Mouse (Mus musculus) intestine, embryonic 15.5 days (tissue): ENCODE measurements around the gene Adam15. TPM values are rescaled to one million over a fixed set of nuclear protein-coding genes. Genes with fewer than 3 reads are reported as not detected.

ENCODE experiments used
- ATAC-seq: fragments of 200-750 bp; cut with Nextera tagmentation; 2 replicates; pipeline ENCODE4 v1.8.0; 2017; ENCODE audit warnings: moderate TSS enrichment, moderate library complexity
- H3K27ac ChIP-seq: fragments of 300-500 bp; sonication (generic); 2 replicates; pipeline ENCODE4 v1.5.1; 2015; ENCODE audit warnings: mild to moderate bottlenecking, inconsistent platforms
- H3K27me3 ChIP-seq: fragments of 300-500 bp; sonication (generic); replicated peaks from 2 replicates; pipeline ENCODE4 v1.6.1; 2015; ENCODE audit warnings: inconsistent platforms
- H3K36me3 ChIP-seq: fragments of 300-500 bp; sonication (generic); 2 replicates; pipeline ENCODE4 v1.6.1; 2015; ENCODE audit warnings: inconsistent platforms
- H3K4me1 ChIP-seq: fragments of 300-500 bp; sonication (generic); replicated peaks from 2 replicates; pipeline ENCODE4 v1.6.1; 2015; ENCODE audit warnings: inconsistent platforms
- H3K4me2 ChIP-seq: fragments of 300-500 bp; sonication (generic); replicated peaks from 2 replicates; pipeline ENCODE4 v1.6.1; 2015; ENCODE audit warnings: mild to moderate bottlenecking, inconsistent platforms
- H3K4me3 ChIP-seq: fragments of 300-500 bp; sonication (generic); replicated peaks from 2 replicates; pipeline ENCODE4 v1.5.1; 2015; ENCODE audit warnings: inconsistent platforms
- H3K9ac ChIP-seq: fragments of 300-500 bp; sonication (generic); 2 replicates; pipeline ENCODE4 v1.6.1; 2015; ENCODE audit warnings: inconsistent platforms
- H3K9me3 ChIP-seq: fragments of 300-500 bp; sonication (generic); 2 replicates; pipeline ENCODE4 v1.6.1; 2016; ENCODE audit warnings: inconsistent platforms
- WGBS: fragments of 180-500 bp; shearing (Covaris S2); methylation state at CpG from one replicate; pipeline ENCODE4 v1.1.7; 2015; 5-methylcytosine and 5-hydroxymethylcytosine counted together
- polyA plus RNA-seq: library from polyadenylated mRNA; unstranded; fragments of >200 nt; fragmentation: Nextera tagmentation; extraction: Ambion mirVana; gene quantifications from 2 replicates; pipeline ENCODE4 v1.2.1, GENCODE M21; 2015

Gene Adam15
- polyA plus RNA-seq = 45.5 and 49.5 TPM in 2 replicates

GRCm38 (mm10) chr3:89349869-89350501 lies at the start of gene Adam15:
TSS of gene Adam15 (minus strand) at chr3:89349996.
- peak within 1 kb of the TSS; percentile 99 for H3K4me2 ChIP-seq
- peak; percentile 93 for ATAC-seq
- peaks cover 16% of the 10 kb centered on the region for H3K4me1 ChIP-seq
- peak within 1 kb of the TSS; percentile 24 for H3K27ac ChIP-seq
- no peaks in the 10 kb centered on the region for H3K36me3 ChIP-seq
- under 1% methylated on average over 59 of the region's 59 CpGs for WGBS
- peak within 1 kb of the TSS; percentile 71 for H3K9ac ChIP-seq
- no peaks in the 10 kb centered on the region; the same call in 1 of the 2 replicates for H3K27me3 ChIP-seq
- H3K9me3 ChIP-seq = no peaks in the 10 kb centered on the region
- peak within 1 kb of the TSS; percentile 69 for H3K4me3 ChIP-seq

- no peak for ATAC-seq
- WGBS = under 1% methylated on average over 4 of the region's 4 CpGs
- peak overlapping the region; percentile 61 for H3K4me3 ChIP-seq
- peak overlapping the region; percentile 92 for H3K4me2 ChIP-seq
- peak overlapping the region; percentile 52 for H3K9ac ChIP-seq
- no peak overlapping the region for H3K27ac ChIP-seq
- H3K4me1 ChIP-seq = peaks cover 32% of the 10 kb centered on the region
- no peaks in the 10 kb centered on the region for H3K27me3 ChIP-seq
- H3K36me3 ChIP-seq = peaks cover 3% of the 10 kb centered on the region; the same call in 1 of the 2 replicates
- H3K9me3 ChIP-seq = no peaks in the 10 kb centered on the region
Measured at GRCm38 (mm10) chr3:89396654-89397005, 46.8 kb upstream of the Adam15 start.

- 0% methylated on average over 44 of the region's 44 CpGs for WGBS
- Histone ChIP-seq H3K4me1 (peaks cover 38% of the 10 kb centered on the region), H3K4me3 (peak overlapping the region; percentile 61), H3K36me3 (peaks cover 3% of the 10 kb centered on the region; the same call in 1 of the 2 replicates), H3K27me3 (no peaks in the 10 kb centered on the region), H3K27ac (peak overlapping the region; percentile 93), H3K9me3 (no peaks in the 10 kb centered on the region), H3K9ac (peak overlapping the region; percentile 52), H3K4me2 (peak overlapping the region; percentile 92)
- ATAC-seq = no peak
Measured at GRCm38 (mm10) chr3:89395806-89396653, 46.2 kb upstream of the Adam15 start.

GRCm38 (mm10) chr3:89395419-89395805 lies 45.6 kb upstream of the Adam15 start:
- no peak for ATAC-seq
- H3K9me3 ChIP-seq = no peaks in the 10 kb centered on the region
- peak overlapping the region; percentile 61 for H3K4me3 ChIP-seq
- H3K27me3 ChIP-seq = no peaks in the 10 kb centered on the region
- H3K27ac ChIP-seq = peak overlapping the region; percentile 93
- H3K4me2 ChIP-seq = peak overlapping the region; percentile 92
- 3% methylated on average over 10 of the region's 10 CpGs for WGBS
- H3K4me1 ChIP-seq = peaks cover 43% of the 10 kb centered on the region
- H3K9ac ChIP-seq = peak overlapping the region; percentile 52
- peaks cover 3% of the 10 kb centered on the region; the same call in 1 of the 2 replicates for H3K36me3 ChIP-seq

GRCm38 (mm10) chr3:89394894-89395256 lies 45.1 kb upstream of the Adam15 start:
- under 1% methylated on average over 12 of the region's 12 CpGs for WGBS
- H3K36me3 ChIP-seq = peaks cover 1% of the 10 kb centered on the region; the same call in 1 of the 2 replicates

GRCm38 (mm10) chr3:89394006-89394893 lies 44.5 kb upstream of the Adam15 start, which contains the start of gene Zbtb7b:
TSS of gene Zbtb7b (minus strand) at chr3:89394776.
- peak within 1 kb of the TSS; percentile 69 for H3K9ac ChIP-seq
- peaks cover 54% of the 10 kb centered on the region for H3K4me1 ChIP-seq
- no peaks in the 10 kb centered on the region for H3K27me3 ChIP-seq
- peak; percentile 68 for ATAC-seq
- WGBS = under 1% methylated on average over 36 of the region's 42 CpGs
- H3K27ac ChIP-seq = peak within 1 kb of the TSS; percentile 93
- H3K36me3 ChIP-seq = no peaks in the 10 kb centered on the region
- no peaks in the 10 kb centered on the region for H3K9me3 ChIP-seq
- H3K4me2 ChIP-seq = peak within 1 kb of the TSS; percentile 92
- H3K4me3 ChIP-seq = peak within 1 kb of the TSS; percentile 61

More at GRCm38 (mm10) chr3:89394894-89395256, 45.1 kb upstream of the Adam15 start:
- Histone ChIP-seq H3K4me1 (peaks cover 48% of the 10 kb centered on the region), H3K9me3 (no peaks in the 10 kb centered on the region), H3K9ac (peak overlapping the region; percentile 37), H3K27me3 (no peaks in the 10 kb centered on the region), H3K4me2 (peak overlapping the region; percentile 92), H3K27ac (peak overlapping the region; percentile 93), H3K4me3 (peak overlapping the region; percentile 61)
- peak; percentile 48 for ATAC-seq

- WGBS = under 1% methylated on average over 15 of the region's 15 CpGs
- Histone ChIP-seq H3K27ac (peak overlapping the region; percentile 93), H3K27me3 (no peaks in the 10 kb centered on the region), H3K9me3 (no peaks in the 10 kb centered on the region), H3K4me2 (peak overlapping the region; percentile 92), H3K36me3 (no peaks in the 10 kb centered on the region), H3K9ac (peak overlapping the region; percentile 69), H3K4me3 (peak overlapping the region; percentile 61), H3K4me1 (peaks cover 55% of the 10 kb centered on the region)
- peak; percentile 88 for ATAC-seq
Measured at GRCm38 (mm10) chr3:89393605-89394004, 43.8 kb upstream of the Adam15 start.

GRCm38 (mm10) chr3:89392871-89393311 lies 43.1 kb upstream of the Adam15 start:
- Histone ChIP-seq H3K9me3 (no peaks in the 10 kb centered on the region), H3K4me1 (peaks cover 61% of the 10 kb centered on the region), H3K27me3 (no peaks in the 10 kb centered on the region), H3K36me3 (no peaks in the 10 kb centered on the region), H3K4me3 (peak overlapping the region; percentile 61), H3K27ac (peak overlapping the region; percentile 92), H3K9ac (peak overlapping the region; percentile 69), H3K4me2 (peak overlapping the region; percentile 92)
- 1% methylated on average over 20 of the region's 24 CpGs for WGBS
- no peak for ATAC-seq

- H3K36me3 ChIP-seq = no peaks in the 10 kb centered on the region
- ATAC-seq = no peak
- H3K4me3 ChIP-seq = peak overlapping the region; percentile 61
- under 1% methylated on average over 55 of the region's 56 CpGs for WGBS
- peak overlapping the region; percentile 92 for H3K27ac ChIP-seq
- H3K4me2 ChIP-seq = peak overlapping the region; percentile 92
- peaks cover 69% of the 10 kb centered on the region for H3K4me1 ChIP-seq
- peak overlapping the region; percentile 69 for H3K9ac ChIP-seq
- no peaks in the 10 kb centered on the region for H3K27me3 ChIP-seq
- no peaks in the 10 kb centered on the region for H3K9me3 ChIP-seq
Measured at GRCm38 (mm10) chr3:89391663-89392511, 42.1 kb upstream of the Adam15 start.

GRCm38 (mm10) chr3:89390699-89391662 lies 41.2 kb upstream of the Adam15 start:
- Histone ChIP-seq H3K9me3 (no peaks in the 10 kb centered on the region), H3K27ac (peak overlapping the region; percentile 92), H3K36me3 (no peaks in the 10 kb centered on the region), H3K4me2 (peak overlapping the region; percentile 92), H3K4me3 (peak overlapping the region; percentile 61), H3K4me1 (peaks cover 73% of the 10 kb centered on the region), H3K27me3 (no peaks in the 10 kb centered on the region), H3K9ac (peak overlapping the region; percentile 69)
- no peak for ATAC-seq
- WGBS = 15% methylated on average over 19 of the region's 19 CpGs
